Comparison of ENCODE assay signal across 13 mouse cellular contexts in the genomic region with DNA sequence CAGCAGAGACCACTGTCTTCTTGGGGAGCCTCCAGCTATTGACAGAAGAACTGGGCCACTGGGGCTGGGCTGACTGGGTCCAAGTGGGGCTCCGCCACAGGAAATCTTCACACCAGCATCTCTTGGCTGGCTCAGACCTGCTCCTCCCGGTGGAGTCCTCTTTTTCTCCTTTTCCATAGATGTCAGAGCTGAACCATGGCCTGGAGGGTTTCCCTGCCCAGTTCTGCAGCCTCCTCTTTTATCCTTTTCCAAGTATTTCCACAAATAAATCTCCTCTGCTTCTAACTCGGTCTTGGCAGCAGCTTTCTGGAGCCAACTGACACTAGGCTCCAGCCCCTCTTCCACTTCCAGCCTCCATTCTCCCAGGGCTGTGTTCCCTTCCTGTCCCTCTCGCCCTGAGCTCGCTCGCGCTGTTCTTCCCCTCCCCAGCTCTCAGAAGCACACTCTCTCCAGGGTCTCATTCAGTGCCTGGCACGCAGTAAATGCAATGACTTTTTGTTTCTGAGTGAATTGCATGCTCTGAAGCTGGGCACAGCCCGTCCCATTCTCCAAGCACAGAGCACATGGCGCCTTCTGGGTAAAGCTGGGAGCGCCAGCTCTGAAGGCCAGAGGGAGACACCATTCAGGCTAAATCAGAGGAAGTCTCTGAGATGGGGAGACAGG. TPM values are rescaled to one million over a fixed set of nuclear protein-coding genes. Genes with fewer than 3 reads are reported as not detected.
DNase-seq lines count a peak whose midpoint lies in the region; ATAC-seq and TF ChIP-seq lines count a peak whose summit lies in the region.
"Had no signal": no experiment of that assay in that cellular context is flagged by ENCODE, and none has a peak within 500 bp of the region (broad histone marks: within the 10 kb centered on the region; RNA-seq: fewer than 3 reads in every experiment).

No protein-coding gene starts in this region.

- 48% methylated on average over 11 of the region's 11 CpGs for WGBS in lung, embryonic 14.5 days
- WGBS in lung, adult 2 months: 55% methylated on average over 11 of the region's 11 CpGs
- 56% methylated on average over 11 of the region's 11 CpGs for WGBS in midbrain, postnatal 0 days

- no peak for TF ChIP-seq CTCF in lung, embryonic 14.5 days (IDR thresholded peaks at IDR 0.05; ENCODE audit: low read depth)
- TF ChIP-seq CTCF in lung, adult 2 months (IDR thresholded peaks at IDR 0.05; ENCODE audit: insufficient read depth, low read length): no peak
- no peak for TF ChIP-seq CTCF in midbrain, postnatal 0 days (IDR thresholded peaks at IDR 0.05)

- H3K27ac ChIP-seq in lung, embryonic 14.5 days (ENCODE audit: low read depth): no peak overlapping the region
- peak overlapping the region; percentile 2 for H3K27ac ChIP-seq in midbrain, postnatal 0 days (ENCODE audit: low read depth, low read length)
- H3K27ac ChIP-seq: limb, embryonic 13.5 days; stomach, postnatal 0 days had no signal

- H3K27me3 ChIP-seq in lung, embryonic 14.5 days (ENCODE audit: insufficient read depth, low read length): no peaks in the 10 kb centered on the region
- H3K27me3 ChIP-seq in midbrain, postnatal 0 days (ENCODE audit: insufficient read depth, low read length): no peaks in the 10 kb centered on the region
- H3K27me3 ChIP-seq: limb, embryonic 13.5 days had no signal

- H3K36me3 ChIP-seq in lung, embryonic 14.5 days (ENCODE audit: insufficient read depth): no peaks in the 10 kb centered on the region
- no peaks in the 10 kb centered on the region for H3K36me3 ChIP-seq in midbrain, postnatal 0 days (ENCODE audit: insufficient read depth, low read length)
- H3K36me3 ChIP-seq: limb, embryonic 13.5 days had no signal

- H3K9me3 ChIP-seq in lung, embryonic 14.5 days (ENCODE audit: low read depth, low read length): no peaks in the 10 kb centered on the region
- no peaks in the 10 kb centered on the region for H3K9me3 ChIP-seq in midbrain, postnatal 0 days (ENCODE audit: low read length)
- H3K9me3 ChIP-seq: limb, embryonic 13.5 days had no signal

- no peak overlapping the region for H3K4me3 ChIP-seq in lung, embryonic 14.5 days (ENCODE audit: low read depth, low read length)
- H3K4me3 ChIP-seq in lung, adult 2 months (replicated peaks; ENCODE audit: extremely low read depth, low read depth, low read length): no peak overlapping the region
- H3K4me3 ChIP-seq in midbrain, postnatal 0 days (ENCODE audit: low read depth, low read length): no peak overlapping the region
- H3K4me3 ChIP-seq: limb, embryonic 13.5 days had no signal

- H3K4me2 ChIP-seq in lung, embryonic 14.5 days: no peak overlapping the region
- no peak overlapping the region for H3K4me2 ChIP-seq in midbrain, postnatal 0 days (ENCODE audit: low read depth, low read length, poor library complexity, severe bottlenecking)
- H3K4me2 ChIP-seq: limb, embryonic 13.5 days had no signal

- TF ChIP-seq POLR2A in lung, adult 2 months (IDR thresholded peaks at IDR 0.05; ENCODE audit: borderline replicate concordance, extremely low read depth, low read depth, low read length): no peak

- no peaks in the 10 kb centered on the region for H3K4me1 ChIP-seq in lung, embryonic 14.5 days (ENCODE audit: insufficient read depth)
- H3K4me1 ChIP-seq in lung, adult 2 months (ENCODE audit: control insufficient read depth, insufficient read depth, low read length): no peaks in the 10 kb centered on the region
- H3K4me1 ChIP-seq in midbrain, postnatal 0 days (ENCODE audit: insufficient read depth, low read length): no peaks in the 10 kb centered on the region

- H3K9ac ChIP-seq in lung, embryonic 14.5 days: no peak overlapping the region
- no peak overlapping the region for H3K9ac ChIP-seq in midbrain, postnatal 0 days (replicated peaks; ENCODE audit: low read length, poor library complexity, severe bottlenecking)
- H3K9ac ChIP-seq: limb, embryonic 13.5 days had no signal

- peak; percentile 25 for DNase-seq in adrenal gland, adult 8-10 months
- DNase-seq in adrenal gland, adult 18-20 months (ENCODE audit: low spot score in 2 of 2): no peak
- DNase-seq in lung, embryonic 14.5 days: peak; percentile 55
- no peak for DNase-seq in lung, adult 2 months
- peak; percentile 68 for DNase-seq in layer of hippocampus, adult 11-12 months (ENCODE audit: low spot score)
- peak; percentile 74 for DNase-seq in midbrain, postnatal 0 days (ENCODE audit: low spot score)
- no peak for DNase-seq in heart, postnatal 4 days
- no peak for DNase-seq in heart, adult 8-10 months (ENCODE audit: low spot score)
- DNase-seq: gastrocnemius, postnatal 36 days had no signal

- peak; percentile 52; the same call in 1 of the 2 replicates for ATAC-seq in lung, embryonic 14.5 days (ENCODE audit: insufficient read depth)
- ATAC-seq in midbrain, postnatal 0 days (ENCODE audit: low FRiP score): peak; percentile 84
- ATAC-seq: inflammation-experienced regulatory T-cells, adult 6 months had no signal

RNA-seq across cellular contexts. Expression of gene Pla2g3, which starts 4.0 kb away (rescaled TPM):
- total RNA-seq in adrenal gland, adult 8-10 months (2022): under 1 TPM; 0.17 to 0.59 (median 0.43) TPM
- total RNA-seq in adrenal gland, adult 18-20 months (2021): under 1 TPM in 1 of 2 experiments, not detected in 1; 0.23 TPM
- 0.46 and 0.47 TPM in 2 replicates for polyA plus RNA-seq in lung, embryonic 14.5 days (2014; fragmentation: Nextera tagmentation; extraction: Ambion mirVana)
- polyA plus RNA-seq in lung, adult 2 months (2012; rRNA removed): 0.50 and 3.1 TPM in 2 replicates
- 27.4 and 33.1 TPM in 2 replicates for total RNA-seq in midbrain, postnatal 0 days (2014; rRNA removed)
- polyA plus RNA-seq in midbrain, postnatal 0 days (2015; fragmentation: Nextera tagmentation; extraction: Ambion mirVana): 15.4 and 20.1 TPM in 2 replicates
- under 1 TPM; 0.11 to 0.24 TPM for total RNA-seq in heart, postnatal 4 days (2021)
- under 1 TPM in 2 of 4 experiments, not detected in 2; 0.14 to 0.16 TPM for total RNA-seq in heart, adult 8-10 months (2022)

RNA-seq across cellular contexts. Expression of gene Inpp5j, which starts 20.5 kb away (rescaled TPM):
- total RNA-seq in adrenal gland, adult 8-10 months (2022): 1 to 10 TPM in 1 of 4 experiments, under 1 TPM in 3; 0.55 to 1.0 (median 0.75) TPM
- under 1 TPM; 0.60 to 0.90 TPM for total RNA-seq in adrenal gland, adult 18-20 months (2021)
- 1.2 and 1.5 TPM in 2 replicates for polyA plus RNA-seq in lung, embryonic 14.5 days (2014; fragmentation: Nextera tagmentation; extraction: Ambion mirVana)
- 2.3 and 2.7 TPM in 2 replicates for polyA plus RNA-seq in lung, adult 2 months (2012; rRNA removed)
- total RNA-seq in midbrain, postnatal 0 days (2014; rRNA removed): 10.5 and 10.6 TPM in 2 replicates
- polyA plus RNA-seq in midbrain, postnatal 0 days (2015; fragmentation: Nextera tagmentation; extraction: Ambion mirVana): 17.3 and 19.3 TPM in 2 replicates
- total RNA-seq in heart, postnatal 4 days (2021): 10 to 100 TPM; 17.2 to 21.1 TPM
- 10 to 100 TPM; 19.9 to 24.1 (median 22.7) TPM for total RNA-seq in heart, adult 8-10 months (2022)
- total RNA-seq: megakaryocyte-erythroid progenitor cell, adult 5-6 weeks had no signal
- polyA plus RNA-seq: inflammation-experienced regulatory T-cells, adult 6 months had no signal

RNA-seq across cellular contexts. Expression of gene Selenom, which starts 30.4 kb away (rescaled TPM):
- total RNA-seq in adrenal gland, adult 8-10 months (2022): 10 to 100 TPM; 39.2 to 61.9 (median 57.1) TPM
- 10 to 100 TPM; 40.1 to 43.7 TPM for total RNA-seq in adrenal gland, adult 18-20 months (2021)
- polyA plus RNA-seq in lung, embryonic 14.5 days (2014; fragmentation: Nextera tagmentation; extraction: Ambion mirVana): 100 and 110 TPM in 2 replicates
- 111 and 138 TPM in 2 replicates for polyA plus RNA-seq in lung, adult 2 months (2012; rRNA removed)
- total RNA-seq in midbrain, postnatal 0 days (2014; rRNA removed): 244 and 290 TPM in 2 replicates
- 298 and 349 TPM in 2 replicates for polyA plus RNA-seq in midbrain, postnatal 0 days (2015; fragmentation: Nextera tagmentation; extraction: Ambion mirVana)
- total RNA-seq in heart, postnatal 4 days (2021): 10 to 100 TPM; 55.7 to 59.2 TPM
- 10 to 100 TPM; 33.5 to 51.0 (median 41.9) TPM for total RNA-seq in heart, adult 8-10 months (2022)
- total RNA-seq: megakaryocyte-erythroid progenitor cell, adult 5-6 weeks had no signal

RNA-seq across cellular contexts. Expression of gene Rnf185, which starts 31.9 kb away (rescaled TPM):
- total RNA-seq in adrenal gland, adult 8-10 months (2022): 10 to 100 TPM; 34.8 to 45.3 (median 38.5) TPM
- 10 to 100 TPM; 31.9 to 35.3 TPM for total RNA-seq in adrenal gland, adult 18-20 months (2021)
- 37.9 and 40.7 TPM in 2 replicates for polyA plus RNA-seq in lung, embryonic 14.5 days (2014; fragmentation: Nextera tagmentation; extraction: Ambion mirVana)
- polyA plus RNA-seq in lung, adult 2 months (2012; rRNA removed): 25.6 and 36.4 TPM in 2 replicates
- total RNA-seq in midbrain, postnatal 0 days (2014; rRNA removed): 43.6 and 46.8 TPM in 2 replicates
- polyA plus RNA-seq in midbrain, postnatal 0 days (2015; fragmentation: Nextera tagmentation; extraction: Ambion mirVana): 36.9 and 39.6 TPM in 2 replicates
- total RNA-seq in heart, postnatal 4 days (2021): 10 to 100 TPM; 26.7 to 28.9 TPM
- 10 to 100 TPM; 18.9 to 23.0 (median 20.4) TPM for total RNA-seq in heart, adult 8-10 months (2022)

RNA-seq across cellular contexts. Expression of gene Smtn, which starts 56.3 kb away (rescaled TPM):
- total RNA-seq in adrenal gland, adult 8-10 months (2022): 10 to 100 TPM; 36.6 to 93.0 (median 52.5) TPM
- 10 to 100 TPM; 43.8 to 52.3 TPM for total RNA-seq in adrenal gland, adult 18-20 months (2021)
- polyA plus RNA-seq in lung, embryonic 14.5 days (2014; fragmentation: Nextera tagmentation; extraction: Ambion mirVana): 103 and 108 TPM in 2 replicates
- 43.1 and 51.6 TPM in 2 replicates for polyA plus RNA-seq in lung, adult 2 months (2012; rRNA removed)
- total RNA-seq in midbrain, postnatal 0 days (2014; rRNA removed): 7.3 and 9.9 TPM in 2 replicates
- 8.0 and 8.1 TPM in 2 replicates for polyA plus RNA-seq in midbrain, postnatal 0 days (2015; fragmentation: Nextera tagmentation; extraction: Ambion mirVana)
- total RNA-seq in heart, postnatal 4 days (2021): 100 to 1,000 TPM; 188 to 190 TPM
- 100 to 1,000 TPM; 128 to 185 (median 149) TPM for total RNA-seq in heart, adult 8-10 months (2022)

Comparison
In these comparisons a context has a peak if more than half of its experiments do, and no peak if none do; other contexts are left out.
1. DNase-seq: peak in adrenal gland, adult 8-10 months (single experiment), lung, embryonic 14.5 days (single experiment), layer of hippocampus, adult 11-12 months (single experiment) and midbrain, postnatal 0 days (single experiment); none in adrenal gland, adult 18-20 months (0 of 2), lung, adult 2 months (single experiment), heart, postnatal 4 days (single experiment) and heart, adult 8-10 months (single experiment).
2. RNA of gene Pla2g3, which starts 4.0 kb away (total RNA-seq): 27.4 to 33.1 TPM in midbrain, postnatal 0 days; 0.17 to 0.59 TPM in adrenal gland, adult 8-10 months, 0.11 to 0.24 TPM in heart, postnatal 4 days, 0.23 TPM in adrenal gland, adult 18-20 months and 0.14 to 0.16 TPM in heart, adult 8-10 months; every median in the first group is over 10 times any median in the second.